Mouse (Mus musculus) embryonic facial prominence, embryonic 12.5 days (tissue): Measurements from ENCODE around the gene Sh3kbp1. TPM values are rescaled to one million over a fixed set of nuclear protein-coding genes. Genes with fewer than 3 reads are reported as not detected.

Experiments
- ATAC-seq: fragments of 200-750 bp; cut with Nextera tagmentation; 2 replicates; pipeline ENCODE4 v1.8.0; 2017; ENCODE audit not compliant: insufficient number of reproducible peaks, insufficient read depth, low FRiP score, low TSS enrichment
- H3K27ac ChIP-seq: fragments of 300-500 bp; sonication (generic); 2 replicates; pipeline ENCODE4 v1.5.1; 2016; ENCODE audit warnings: mild to moderate bottlenecking
- H3K27me3 ChIP-seq: fragments of 300-500 bp; sonication (generic); 2 replicates; pipeline ENCODE4 v1.6.1; 2016; ENCODE audit warnings: mild to moderate bottlenecking, moderate library complexity
- H3K36me3 ChIP-seq: fragments of 300-500 bp; sonication (generic); 2 replicates; pipeline ENCODE4 v1.6.1; 2016; ENCODE audit warnings: mild to moderate bottlenecking
- H3K4me1 ChIP-seq: fragments of 300-500 bp; sonication (generic); 2 replicates; pipeline ENCODE4 v1.6.1; 2016
- H3K4me2 ChIP-seq: fragments of 300-500 bp; sonication (generic); replicated peaks from 2 replicates; pipeline ENCODE4 v1.6.1; 2016; ENCODE audit warnings: mild to moderate bottlenecking, moderate library complexity
- H3K4me3 ChIP-seq: fragments of 300-500 bp; sonication (generic); 2 replicates; pipeline ENCODE4 v1.5.1; 2016; ENCODE audit warnings: mild to moderate bottlenecking
- H3K9ac ChIP-seq: fragments of 300-500 bp; sonication (generic); 2 replicates; pipeline ENCODE4 v1.6.1; 2016; ENCODE audit warnings: mild to moderate bottlenecking, moderate library complexity
- H3K9me3 ChIP-seq: fragments of 300-500 bp; sonication (generic); 2 replicates; pipeline ENCODE4 v1.6.1; 2016; ENCODE audit warnings: mild to moderate bottlenecking, moderate library complexity
- WGBS: fragments of 180-500 bp; shearing (Covaris S2); methylation state at CpG from one replicate; pipeline ENCODE4 v1.1.7; 2016; 5-methylcytosine and 5-hydroxymethylcytosine counted together
- polyA plus RNA-seq: library from polyadenylated mRNA; unstranded; fragments of >200 nt; fragmentation: Nextera tagmentation; extraction: Ambion mirVana; gene quantifications from 2 replicates; pipeline ENCODE4 v1.2.1, GENCODE M21; 2016

The Sh3kbp1 gene
- polyA plus RNA-seq, 1 experiment from 2014 or later = 39.9 TPM

- no peaks in the 10 kb centered on the region for H3K4me1 ChIP-seq
- no peaks in the 10 kb centered on the region for H3K9me3 ChIP-seq
- H3K4me3 ChIP-seq = no peak overlapping the region
- ATAC-seq = no peak
- H3K27me3 ChIP-seq = peaks cover 5% of the 10 kb centered on the region; the same call in 1 of the 2 replicates
- no peak overlapping the region for H3K27ac ChIP-seq
- no peak overlapping the region for H3K4me2 ChIP-seq
- no peak overlapping the region for H3K9ac ChIP-seq
- 72% methylated on average over 4 of the region's 4 CpGs for WGBS
- H3K36me3 ChIP-seq = no peaks in the 10 kb centered on the region
Measured at GRCm38 (mm10) chrX:159639991-159640390, 12.9 kb downstream of the Sh3kbp1 start.

DNA sequence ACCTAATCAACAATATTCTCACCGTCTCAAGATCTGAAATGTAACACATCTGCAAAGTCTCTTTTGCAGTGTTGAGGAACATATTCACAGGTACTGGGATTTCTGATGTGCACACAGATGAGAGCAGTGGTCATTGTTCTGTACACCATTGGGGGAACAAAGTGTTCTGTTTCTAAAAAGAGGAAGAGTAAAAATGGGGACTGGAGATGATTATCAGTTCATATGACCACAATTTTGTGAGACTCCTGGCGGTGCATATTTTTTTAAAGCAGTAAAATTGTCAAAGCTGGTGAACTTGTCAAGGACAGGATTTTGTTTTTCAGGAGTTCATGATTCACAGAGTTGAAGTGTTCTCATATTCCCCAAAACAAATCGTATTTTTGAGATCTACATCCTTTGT lies 18.2 kb downstream of the Sh3kbp1 start:
- no peak for ATAC-seq
- H3K9ac ChIP-seq = no peak overlapping the region
- H3K27ac ChIP-seq = no peak overlapping the region
- 87% methylated on average over 3 of the region's 3 CpGs for WGBS
- H3K9me3 ChIP-seq = no peaks in the 10 kb centered on the region
- H3K4me2 ChIP-seq = no peak overlapping the region
- no peaks in the 10 kb centered on the region for H3K36me3 ChIP-seq
- H3K27me3 ChIP-seq = peaks cover 5% of the 10 kb centered on the region; the same call in 1 of the 2 replicates
- no peak overlapping the region for H3K4me3 ChIP-seq
- H3K4me1 ChIP-seq = no peaks in the 10 kb centered on the region

- 82% methylated on average over 5 of the region's 5 CpGs for WGBS
- no peak overlapping the region for H3K9ac ChIP-seq
Measured at GRCm38 (mm10) chrX:159647564-159647963, 20.5 kb downstream of the Sh3kbp1 start.

GRCm38 (mm10) chrX:159648598-159648997 lies 21.5 kb downstream of the Sh3kbp1 start:
- H3K27ac ChIP-seq = no peak overlapping the region
- no peak overlapping the region for H3K4me3 ChIP-seq
- peaks cover 5% of the 10 kb centered on the region; the same call in 1 of the 2 replicates for H3K27me3 ChIP-seq
- ATAC-seq = no peak
- no peaks in the 10 kb centered on the region for H3K36me3 ChIP-seq
- no peak overlapping the region for H3K4me2 ChIP-seq
- H3K9ac ChIP-seq = no peak overlapping the region
- no peaks in the 10 kb centered on the region for H3K9me3 ChIP-seq
- H3K4me1 ChIP-seq = no peaks in the 10 kb centered on the region
- whole genome bisulfite sequencing = 86% methylated on average over 3 of the region's 3 CpGs

More at GRCm38 (mm10) chrX:159647564-159647963, 20.5 kb downstream of the Sh3kbp1 start:
- no peak overlapping the region for H3K27ac ChIP-seq
- no peaks in the 10 kb centered on the region for H3K9me3 ChIP-seq
- no peak overlapping the region for H3K4me3 ChIP-seq
- H3K27me3 ChIP-seq = peaks cover 5% of the 10 kb centered on the region; the same call in 1 of the 2 replicates
- H3K4me1 ChIP-seq = no peaks in the 10 kb centered on the region
- no peak overlapping the region for H3K4me2 ChIP-seq
- H3K36me3 ChIP-seq = no peaks in the 10 kb centered on the region
- ATAC-seq = no peak

GRCm38 (mm10) chrX:159650130-159650678 lies 23.1 kb downstream of the Sh3kbp1 start:
- H3K4me3 ChIP-seq = no peak overlapping the region
- no peaks in the 10 kb centered on the region for H3K27me3 ChIP-seq
- H3K9ac ChIP-seq = no peak overlapping the region
- no peaks in the 10 kb centered on the region for H3K4me1 ChIP-seq
- ATAC-seq = no peak
- H3K4me2 ChIP-seq = no peak overlapping the region
- H3K27ac ChIP-seq = no peak overlapping the region
- no peaks in the 10 kb centered on the region for H3K36me3 ChIP-seq
- 49% methylated on average over 11 of the region's 11 CpGs for WGBS
- no peaks in the 10 kb centered on the region for H3K9me3 ChIP-seq

GRCm38 (mm10) chrX:159650727-159651126 lies 23.7 kb downstream of the Sh3kbp1 start:
- 79% methylated on average over 6 of the region's 6 CpGs for WGBS
- H3K9ac ChIP-seq = no peak overlapping the region
- no peaks in the 10 kb centered on the region for H3K9me3 ChIP-seq
- no peak for ATAC-seq
- H3K4me3 ChIP-seq = no peak overlapping the region
- no peak overlapping the region for H3K27ac ChIP-seq
- no peaks in the 10 kb centered on the region for H3K4me1 ChIP-seq
- H3K4me2 ChIP-seq = no peak overlapping the region
- no peaks in the 10 kb centered on the region for H3K27me3 ChIP-seq
- no peaks in the 10 kb centered on the region for H3K36me3 ChIP-seq

DNA sequence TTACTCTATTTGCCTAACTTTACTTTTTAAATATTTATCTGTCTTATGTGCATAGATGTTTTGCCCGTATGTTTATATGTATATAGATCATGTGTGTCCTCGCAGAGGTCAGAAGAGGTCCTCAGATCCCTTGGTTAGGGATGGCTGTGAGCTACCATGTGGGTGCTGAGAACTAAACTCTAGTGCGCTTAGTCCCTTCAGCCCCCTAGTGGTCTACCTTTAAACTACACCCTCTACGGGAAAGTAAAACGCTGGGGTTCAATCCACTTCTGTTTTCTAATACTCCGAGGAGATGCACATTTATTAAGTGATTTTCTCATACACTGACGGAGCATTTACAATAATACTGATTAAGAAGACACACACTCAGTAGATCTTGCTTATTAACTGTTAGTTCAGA lies 44.3 kb downstream of the Sh3kbp1 start:
- H3K36me3 ChIP-seq = no peaks in the 10 kb centered on the region
- ATAC-seq = no peak
- H3K4me3 ChIP-seq = no peak overlapping the region
- H3K4me2 ChIP-seq = no peak overlapping the region
- no peaks in the 10 kb centered on the region for H3K9me3 ChIP-seq
- no peaks in the 10 kb centered on the region for H3K27me3 ChIP-seq
- no peak overlapping the region for H3K27ac ChIP-seq
- no peak overlapping the region for H3K9ac ChIP-seq
- 81% methylated on average over 7 of the region's 7 CpGs for WGBS
- no peaks in the 10 kb centered on the region for H3K4me1 ChIP-seq

- Histone ChIP-seq H3K9me3 (no peaks in the 10 kb centered on the region), H3K9ac (no peak overlapping the region), H3K4me1 (no peaks in the 10 kb centered on the region), H3K27me3 (no peaks in the 10 kb centered on the region), H3K4me3 (no peak overlapping the region), H3K4me2 (no peak overlapping the region), H3K36me3 (no peaks in the 10 kb centered on the region), H3K27ac (no peak overlapping the region)
- ATAC-seq = no peak
- 30% methylated on average over 2 of the region's 2 CpGs for WGBS
Measured at GRCm38 (mm10) chrX:159672466-159672865, 45.4 kb downstream of the Sh3kbp1 start.

GRCm38 (mm10) chrX:159676242-159676641 lies 49.2 kb downstream of the Sh3kbp1 start:
- H3K27me3 ChIP-seq = no peaks in the 10 kb centered on the region
- no peak overlapping the region for H3K9ac ChIP-seq
- H3K9me3 ChIP-seq = no peaks in the 10 kb centered on the region
- no peaks in the 10 kb centered on the region for H3K36me3 ChIP-seq
- no peak overlapping the region for H3K4me3 ChIP-seq
- WGBS = 33% methylated on average over 2 of the region's 2 CpGs
- H3K4me1 ChIP-seq = no peaks in the 10 kb centered on the region
- no peak overlapping the region for H3K27ac ChIP-seq
- ATAC-seq = no peak
- H3K4me2 ChIP-seq = no peak overlapping the region

GRCm38 (mm10) chrX:159677585-159678319 lies 50.7 kb downstream of the Sh3kbp1 start:
- 72% methylated on average over 4 of the region's 4 CpGs for WGBS
- no peak overlapping the region for H3K4me2 ChIP-seq
- no peaks in the 10 kb centered on the region for H3K4me1 ChIP-seq
- no peak overlapping the region for H3K27ac ChIP-seq
- H3K9me3 ChIP-seq = no peaks in the 10 kb centered on the region
- H3K36me3 ChIP-seq = no peaks in the 10 kb centered on the region
- no peak for ATAC-seq
- no peak overlapping the region for H3K4me3 ChIP-seq
- no peaks in the 10 kb centered on the region for H3K27me3 ChIP-seq
- H3K9ac ChIP-seq = no peak overlapping the region

DNA sequence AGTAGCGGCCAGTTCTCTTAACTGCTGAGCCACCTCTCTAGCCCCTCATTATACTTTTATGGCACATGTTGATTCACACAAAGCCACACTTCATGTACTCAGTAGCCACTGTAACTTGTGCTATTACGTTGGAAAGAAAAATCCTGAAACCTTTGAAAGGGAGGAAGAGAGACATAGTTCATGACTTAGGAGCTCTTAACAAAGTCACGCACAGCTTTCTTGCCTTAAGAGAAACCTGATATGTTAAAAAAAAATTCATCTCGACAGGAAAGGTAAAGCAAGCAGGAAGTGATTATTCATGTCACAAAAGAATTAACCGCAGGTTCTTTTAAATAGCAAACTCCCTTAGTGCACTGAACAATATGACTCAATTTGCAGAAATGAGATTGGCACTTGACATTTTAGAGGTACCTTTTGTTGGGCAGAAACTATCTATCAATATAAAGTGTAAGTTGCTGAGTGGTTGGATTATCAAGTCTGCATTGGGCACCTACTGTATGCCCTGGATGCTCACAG lies 51.3 kb downstream of the Sh3kbp1 start:
- Histone ChIP-seq H3K36me3 (no peaks in the 10 kb centered on the region), H3K4me3 (no peak overlapping the region), H3K27me3 (no peaks in the 10 kb centered on the region), H3K4me2 (no peak overlapping the region), H3K9me3 (no peaks in the 10 kb centered on the region), H3K4me1 (no peaks in the 10 kb centered on the region), H3K27ac (no peak overlapping the region), H3K9ac (no peak overlapping the region)
- ATAC-seq = no peak
- WGBS = 68% methylated on average over 5 of the region's 5 CpGs

DNA sequence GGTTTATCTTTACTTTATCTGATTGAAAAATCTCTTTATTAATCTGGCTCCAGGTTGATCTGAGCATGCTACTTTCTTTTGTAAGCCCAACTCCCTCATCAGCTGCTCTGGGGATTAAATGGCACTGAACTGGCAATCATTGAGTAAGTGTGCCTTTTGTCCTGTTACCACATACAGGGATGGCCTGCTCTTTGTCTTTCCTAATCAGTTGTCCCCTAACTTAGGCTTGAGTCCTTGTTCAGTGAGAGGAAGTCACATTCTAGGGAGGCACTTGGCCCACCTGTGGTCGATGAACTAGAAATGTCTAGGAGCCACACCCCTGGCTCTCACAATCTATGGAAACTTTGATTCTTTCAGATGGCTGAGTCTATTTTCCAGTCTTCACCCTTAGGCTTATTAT lies 58.4 kb downstream of the Sh3kbp1 start:
- Histone ChIP-seq H3K4me1 (no peaks in the 10 kb centered on the region), H3K36me3 (no peaks in the 10 kb centered on the region), H3K4me2 (no peak overlapping the region), H3K27ac (no peak overlapping the region), H3K27me3 (peaks cover 3% of the 10 kb centered on the region; the same call in 1 of the 2 replicates), H3K9me3 (no peaks in the 10 kb centered on the region), H3K4me3 (no peak overlapping the region), H3K9ac (no peak overlapping the region)
- no peak for ATAC-seq
- 53% methylated on average over 1 of the region's 1 CpGs for WGBS
